Mouse (Mus musculus) brown adipose tissue, adult 24 weeks (tissue): ENCODE data around the gene Wrb. TPM values are rescaled to one million over a fixed set of nuclear protein-coding genes. Genes with fewer than 3 reads are reported as not detected.

Experiments
- H3K27ac ChIP-seq: fragments of 200-500 bp; replicated peaks from 2 replicates; pipeline ENCODE4 v1.5.1; 2012; ENCODE audit warnings: low read depth, mild to moderate bottlenecking, low read length
- H3K4me1 ChIP-seq: fragments of 200-500 bp; 2 replicates; pipeline ENCODE4 v1.6.1; 2012; ENCODE audit warnings: low read length, mixed read lengths; ENCODE audit not compliant: control insufficient read depth, insufficient read depth, insufficient read length
- H3K4me3 ChIP-seq: fragments of 200-500 bp; 2 replicates; pipeline ENCODE4 v1.5.1; 2012; ENCODE audit warnings: low read depth, mild to moderate bottlenecking, low read length, moderate library complexity; ENCODE audit not compliant: insufficient read depth
- polyA plus RNA-seq: library from polyadenylated mRNA; stranded (reverse); fragments of >200 nt; gene quantifications from 2 replicates; pipeline ENCODE4 v1.2.4, GENCODE M21; 2012; ENCODE audit not compliant: missing spikeins, insufficient read depth, insufficient read length

Wrb gene
- polyA plus RNA-seq, 1 experiment: 9.9 TPM

- Histone ChIP-seq H3K4me3 (no peak overlapping the region), H3K27ac (no peak overlapping the region), H3K4me1 (no peaks in the 10 kb centered on the region)
These were observed 3.6 kb downstream of the Wrb start for GRCm38 (mm10) chr16:96148834-96149233.

GRCm38 (mm10) chr16:96149311-96149710 is 4.1 kb downstream of the Wrb start:
- Histone ChIP-seq H3K4me3 (no peak overlapping the region), H3K27ac (no peak overlapping the region), H3K4me1 (no peaks in the 10 kb centered on the region)

- H3K4me3 ChIP-seq: no peak overlapping the region
- H3K4me1 ChIP-seq: no peaks in the 10 kb centered on the region
- H3K27ac ChIP-seq: no peak overlapping the region
These were observed 5.8 kb downstream of the Wrb start for GRCm38 (mm10) chr16:96150995-96151394.

GRCm38 (mm10) chr16:96151551-96151950 is 6.3 kb downstream of the Wrb start:
- Histone ChIP-seq H3K4me1 (no peaks in the 10 kb centered on the region), H3K4me3 (no peak overlapping the region), H3K27ac (no peak overlapping the region)

- Histone ChIP-seq H3K4me1 (no peaks in the 10 kb centered on the region), H3K4me3 (no peak overlapping the region), H3K27ac (peak overlapping the region; percentile 24; the same call in 1 of the 2 replicates)
These were observed 9.3 kb downstream of the Wrb start for GRCm38 (mm10) chr16:96154476-96154875.

GRCm38 (mm10) chr16:96156019-96156418 is 10.8 kb downstream of the Wrb start:
- no peaks in the 10 kb centered on the region for H3K4me1 ChIP-seq
- no peak overlapping the region for H3K4me3 ChIP-seq
- no peak overlapping the region for H3K27ac ChIP-seq

GRCm38 (mm10) chr16:96157171-96157570 is 12.0 kb downstream of the Wrb start:
- Histone ChIP-seq H3K4me3 (no peak overlapping the region), H3K27ac (no peak overlapping the region), H3K4me1 (no peaks in the 10 kb centered on the region)

- Histone ChIP-seq H3K4me1 (no peaks in the 10 kb centered on the region), H3K27ac (no peak overlapping the region), H3K4me3 (peak overlapping the region; percentile 59)
These were observed 13.4 kb downstream of the Wrb start for GRCm38 (mm10) chr16:96158511-96159080.

GRCm38 (mm10) chr16:96159091-96159731 is 14.0 kb downstream of the Wrb start:
- Histone ChIP-seq H3K4me3 (peak overlapping the region; percentile 59), H3K27ac (no peak overlapping the region), H3K4me1 (no peaks in the 10 kb centered on the region)

GRCm38 (mm10) chr16:96159794-96160346 is 14.7 kb downstream of the Wrb start:
- H3K27ac ChIP-seq: no peak overlapping the region
- H3K4me3 ChIP-seq: peak overlapping the region; percentile 59
- H3K4me1 ChIP-seq: no peaks in the 10 kb centered on the region

GRCm38 (mm10) chr16:96160927-96161326 is 15.7 kb downstream of the Wrb start:
- H3K4me1 ChIP-seq: no peaks in the 10 kb centered on the region
- no peak overlapping the region for H3K27ac ChIP-seq
- no peak overlapping the region for H3K4me3 ChIP-seq

- Histone ChIP-seq H3K4me3 (no peak overlapping the region), H3K4me1 (no peaks in the 10 kb centered on the region), H3K27ac (no peak overlapping the region)
These were observed 16.1 kb downstream of the Wrb start for GRCm38 (mm10) chr16:96161336-96161735.

GRCm38 (mm10) chr16:96165723-96166264 is 20.6 kb downstream of the Wrb start:
- Histone ChIP-seq H3K4me3 (no peak overlapping the region), H3K4me1 (no peaks in the 10 kb centered on the region), H3K27ac (no peak overlapping the region)

- Histone ChIP-seq H3K4me1 (no peaks in the 10 kb centered on the region), H3K27ac (no peak overlapping the region), H3K4me3 (no peak overlapping the region)
These were observed 23.6 kb downstream of the Wrb start for GRCm38 (mm10) chr16:96168837-96169236.

GRCm38 (mm10) chr16:96173648-96174047 is 28.4 kb downstream of the Wrb start:
- no peak overlapping the region for H3K27ac ChIP-seq
- no peaks in the 10 kb centered on the region for H3K4me1 ChIP-seq
- no peak overlapping the region for H3K4me3 ChIP-seq

- H3K4me1 ChIP-seq: no peaks in the 10 kb centered on the region
- no peak overlapping the region for H3K27ac ChIP-seq
- H3K4me3 ChIP-seq: no peak overlapping the region
These were observed 30.2 kb downstream of the Wrb start for GRCm38 (mm10) chr16:96175399-96175798.
